Mouse (Mus musculus) kidney, postnatal 4 days (tissue): ENCODE results near the gene Aak1.

Source experiments
- DNase-seq, 2 experiments: peaks; one replicate each; pipeline ENCODE4 v3.0.0; 2021; ENCODE audit warnings: mixed read lengths in 2 of 2

Gene Aak1

DNA sequence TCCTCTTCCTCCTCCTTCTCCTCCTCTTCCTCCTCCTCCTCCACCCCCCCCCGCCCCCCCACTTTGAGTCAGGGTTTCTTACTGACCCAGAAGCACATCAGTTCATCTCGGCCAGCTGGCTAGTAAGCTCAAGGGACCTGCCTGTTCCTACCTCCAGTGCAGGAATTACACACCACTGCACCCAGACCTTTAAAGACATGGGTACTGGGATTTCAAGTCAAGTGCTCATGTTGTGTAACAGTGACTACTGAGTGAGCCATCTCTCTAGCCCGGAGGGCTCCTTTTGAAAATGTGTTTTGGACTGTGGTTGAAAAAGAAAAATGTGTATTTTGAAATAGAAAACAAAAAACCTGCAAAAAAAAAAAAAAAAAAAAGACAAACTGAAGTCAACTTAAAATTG lies 50.6 kb downstream of the Aak1 start:
- no peak for DNase-seq

GRCm38 (mm10) chr6:86900546-86900945 lies 51.2 kb downstream of the Aak1 start:
- no peak for DNase-seq

GRCm38 (mm10) chr6:86905500-86905899 lies 56.2 kb downstream of the Aak1 start:
- no peak for DNase-seq

GRCm38 (mm10) chr6:86907191-86907590 lies 57.9 kb downstream of the Aak1 start:
- no peak for DNase-seq

GRCm38 (mm10) chr6:86908561-86909150 lies 59.3 kb downstream of the Aak1 start:
- DNase-seq: no peak

- DNase-seq: no peak
Observed at GRCm38 (mm10) chr6:86909881-86910280, 60.6 kb downstream of the Aak1 start.

GRCm38 (mm10) chr6:86916157-86916820 lies 67.0 kb downstream of the Aak1 start:
- no peak for DNase-seq

DNA sequence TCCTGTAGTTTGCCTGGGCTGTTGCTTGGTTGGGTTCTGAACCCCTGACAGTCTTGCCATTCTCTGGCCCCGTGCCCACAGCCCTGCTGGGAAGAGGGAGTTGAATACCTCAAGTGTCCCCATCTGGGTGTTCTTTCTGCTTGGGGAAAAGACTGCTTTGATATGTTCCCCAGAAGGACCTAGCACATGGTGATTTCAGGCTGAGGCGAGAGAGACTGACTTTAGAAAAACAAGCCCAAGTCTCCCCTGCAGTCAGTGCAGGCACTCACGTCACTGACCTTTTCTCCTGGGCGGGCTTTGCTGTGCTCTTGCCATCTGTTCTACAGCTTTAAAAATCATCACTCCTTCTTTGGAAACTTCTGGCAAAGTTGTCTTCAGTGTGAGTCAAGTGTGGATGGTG lies 67.9 kb downstream of the Aak1 start:
- no peak for DNase-seq

GRCm38 (mm10) chr6:86918058-86918835 lies 68.9 kb downstream of the Aak1 start:
- DNase-seq: peak; percentile 17 to 25

DNA sequence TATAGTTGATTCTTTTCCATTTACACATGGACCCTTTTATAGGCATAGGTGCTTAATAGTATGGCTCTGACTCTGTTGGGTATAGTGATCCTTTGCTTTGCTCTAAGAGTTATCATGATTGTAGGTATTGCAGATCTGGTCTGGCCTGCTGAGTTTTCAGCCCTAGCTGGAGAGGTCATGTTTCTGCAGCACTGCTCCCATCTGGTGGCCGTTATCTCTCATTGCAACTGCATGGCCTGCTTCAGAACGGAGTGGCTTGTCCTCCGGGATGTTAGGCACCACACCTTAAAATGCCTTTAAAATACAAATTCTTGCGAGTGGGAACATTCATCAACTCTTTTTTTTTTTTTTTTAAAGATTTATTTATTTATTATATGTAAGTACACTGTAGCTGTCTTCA lies 72.6 kb downstream of the Aak1 start:
- DNase-seq: peak; percentile 56 to 70

DNA sequence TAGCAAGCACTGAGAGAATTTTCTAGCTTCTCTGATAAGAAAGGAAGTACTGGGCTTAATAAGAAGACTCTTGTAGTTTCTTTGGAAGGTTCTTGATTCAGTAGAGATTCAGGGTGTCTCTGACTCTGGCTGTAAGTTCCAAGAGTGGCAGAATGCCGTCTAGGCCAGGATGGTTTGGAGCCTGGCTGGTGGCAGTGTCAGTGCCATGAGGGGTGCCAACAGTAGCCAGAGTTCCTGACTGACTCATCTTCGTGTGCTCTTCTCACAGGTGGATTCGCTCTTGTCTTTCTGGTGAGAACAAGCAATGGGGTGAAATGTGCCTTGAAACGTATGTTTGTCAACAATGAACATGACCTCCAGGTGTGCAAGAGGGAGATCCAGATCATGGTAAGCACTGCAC lies 75.4 kb downstream of the Aak1 start:
- DNase-seq: no peak

DNA sequence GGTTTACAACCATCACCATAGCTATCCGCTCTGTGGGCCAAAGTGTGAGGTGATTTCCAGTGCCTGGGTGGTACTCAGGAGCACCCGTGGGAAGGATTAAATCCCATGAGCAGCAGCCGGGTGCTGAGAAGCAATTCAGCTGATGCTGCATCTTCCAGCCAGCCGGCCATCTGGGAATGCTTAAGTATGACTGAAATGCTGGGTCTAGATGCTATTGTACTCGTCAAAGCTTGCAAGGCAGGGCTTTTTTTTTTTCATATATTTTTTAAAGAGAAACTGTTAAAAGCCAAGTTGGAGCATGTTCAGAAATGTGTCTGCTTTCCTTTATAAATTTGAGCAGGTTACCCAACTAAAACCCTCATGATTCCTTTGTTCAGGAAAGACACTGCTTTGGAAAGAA lies 85.2 kb downstream of the Aak1 start:
- peak; percentile 31 to 43 for DNase-seq

DNA sequence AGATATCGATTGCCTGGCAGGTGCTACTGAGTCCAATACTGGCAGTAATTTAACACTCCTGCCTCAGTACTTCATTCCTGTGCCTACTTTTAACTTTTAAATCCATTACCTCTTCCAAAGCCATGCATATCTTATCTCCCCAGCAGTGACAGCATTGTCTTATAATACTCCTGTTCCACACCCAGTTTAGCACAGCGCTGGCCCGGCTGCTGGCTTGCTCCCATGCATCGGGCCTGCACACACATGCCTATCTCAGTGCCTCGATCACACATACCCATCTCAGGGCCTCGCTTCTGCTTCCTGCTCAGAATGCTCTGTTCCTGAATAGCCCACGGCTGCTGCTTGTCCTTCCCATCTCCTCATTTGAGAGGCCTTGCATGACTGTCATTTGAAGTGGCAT lies 90.5 kb downstream of the Aak1 start:
- DNase-seq: no peak

DNA sequence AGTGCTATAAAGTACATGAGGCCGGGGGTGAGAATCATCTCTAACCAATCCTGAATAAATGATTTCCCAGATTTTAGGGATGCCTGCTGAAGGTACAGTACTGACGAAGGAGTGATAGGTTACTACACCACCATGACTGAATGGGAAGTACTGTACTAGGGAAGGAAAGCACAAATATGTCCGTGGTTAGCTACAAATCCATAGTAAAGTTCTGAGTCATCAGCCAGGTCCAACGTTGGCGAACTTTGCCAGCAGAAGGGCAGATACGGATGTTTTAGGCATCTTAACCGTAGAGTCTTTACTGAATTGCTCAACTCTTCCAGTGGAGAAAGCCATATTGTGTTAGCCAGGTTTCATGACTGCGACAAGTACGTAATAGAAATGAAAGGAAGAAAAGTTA lies 91.6 kb downstream of the Aak1 start:
- no peak for DNase-seq

- DNase-seq: peak; percentile 21 to 30
Observed at GRCm38 (mm10) chr6:86947100-86947499, 97.8 kb downstream of the Aak1 start.

GRCm38 (mm10) chr6:86948746-86949145 lies 99.4 kb downstream of the Aak1 start:
- DNase-seq: no peak

DNA sequence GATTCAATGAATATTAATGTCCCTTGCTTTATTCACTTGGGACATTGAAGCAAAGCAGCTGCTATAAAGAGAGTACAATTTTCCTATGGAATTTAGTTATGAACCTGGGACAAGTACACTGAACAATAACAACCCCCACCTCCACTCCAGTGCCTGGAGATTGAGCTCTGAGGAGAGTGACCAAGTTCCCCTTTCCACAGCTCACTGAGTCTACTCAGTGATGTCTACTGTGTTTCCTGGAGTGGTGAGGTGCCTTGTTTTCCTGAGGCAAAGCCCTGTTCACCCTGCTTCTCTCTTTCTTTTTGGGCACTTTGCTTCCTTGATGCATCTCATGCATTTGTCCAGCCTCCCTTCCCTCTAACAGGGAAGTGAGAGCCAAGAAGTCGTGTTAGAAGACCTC lies 100.8 kb downstream of the Aak1 start:
- no peak for DNase-seq

- DNase-seq: no peak
Observed at GRCm38 (mm10) chr6:86950733-86951255, 101.5 kb downstream of the Aak1 start.

- DNase-seq: no peak
Observed at GRCm38 (mm10) chr6:86955741-86956140, 106.4 kb downstream of the Aak1 start.

- DNase-seq: no peak
Observed at GRCm38 (mm10) chr6:86956206-86956605, 106.9 kb downstream of the Aak1 start.

DNA sequence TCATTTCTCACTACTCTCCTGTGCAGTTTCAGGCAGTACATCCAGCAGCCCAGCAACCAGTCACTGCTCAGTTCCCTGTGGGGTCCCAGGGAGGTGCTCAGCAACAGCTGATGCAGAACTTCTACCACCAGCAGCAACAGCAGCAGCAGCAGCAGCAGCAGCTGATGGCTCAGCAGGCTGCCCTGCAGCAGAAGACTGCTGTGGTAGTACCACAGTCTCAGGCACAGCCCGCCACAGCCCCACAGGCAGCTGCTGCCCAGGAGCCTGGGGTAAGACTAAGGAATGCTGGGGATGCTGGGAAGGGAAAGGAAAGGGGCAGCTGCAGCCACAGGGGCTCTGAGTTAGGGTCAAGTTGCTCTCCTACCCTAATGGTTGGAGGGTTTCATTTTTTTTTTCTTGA lies 109.7 kb downstream of the Aak1 start:
- DNase-seq: no peak

- no peak for DNase-seq
Observed at GRCm38 (mm10) chr6:86963987-86964685, 114.8 kb downstream of the Aak1 start.

- DNase-seq: no peak
Observed at GRCm38 (mm10) chr6:86967166-86967565, 117.8 kb downstream of the Aak1 start.
